Mouse (Mus musculus) liver, adult 2 months (tissue): ENCODE data around the gene Lrg1. TPM values are rescaled to one million over a fixed set of nuclear protein-coding genes. Genes with fewer than 3 reads are reported as not detected.
A peak's percentile ranks its signal among the peaks of the same experiment; 100 is the strongest.

Experiments used
- DNase-seq: peaks from one replicate; pipeline ENCODE4 v3.0.0-alpha.2; 2011; ENCODE audit warnings: low read depth, low spot score; ENCODE audit errors: extremely low read depth
- H3K27ac ChIP-seq: fragments of 200-500 bp; replicated peaks from 2 replicates; pipeline ENCODE4 v1.5.1; 2012; ENCODE audit warnings: low read depth, mild to moderate bottlenecking, control low read depth, inconsistent platforms, low read length; ENCODE audit not compliant: insufficient read depth
- H3K27me3 ChIP-seq: fragments of 200-500 bp; 2 replicates; pipeline ENCODE4 v1.6.1; 2012; ENCODE audit warnings: mild to moderate bottlenecking, moderate library complexity, low read length, inconsistent platforms; ENCODE audit not compliant: control insufficient read depth, insufficient read depth
- H3K36me3 ChIP-seq: fragments of 200-500 bp; 2 replicates; pipeline ENCODE4 v1.6.1; 2012; ENCODE audit warnings: low read length, inconsistent platforms; ENCODE audit not compliant: control insufficient read depth, insufficient read depth
- H3K4me1 ChIP-seq: fragments of 200-500 bp; 2 replicates; pipeline ENCODE4 v1.6.1; 2011; ENCODE audit warnings: low read length; ENCODE audit not compliant: control insufficient read depth, insufficient read depth
- H3K4me3 ChIP-seq: fragments of 200-500 bp; 2 replicates; pipeline ENCODE4 v1.5.1; 2011; ENCODE audit warnings: low read depth, mild to moderate bottlenecking, control low read depth, low read length, moderate library complexity; ENCODE audit not compliant: insufficient read depth
- H3K79me2 ChIP-seq: fragments of 200-500 bp; 2 replicates; pipeline ENCODE4 v1.6.1; 2012; ENCODE audit warnings: inconsistent platforms, mild to moderate bottlenecking, low read length, moderate library complexity; ENCODE audit not compliant: control insufficient read depth, insufficient read depth
- H3K9ac ChIP-seq: fragments of 200-500 bp; 2 replicates; pipeline ENCODE4 v1.6.1; 2012; ENCODE audit warnings: low read depth, mild to moderate bottlenecking, control low read depth, inconsistent platforms, low read length
- CTCF ChIP-seq: fragments of 200-500 bp; IDR thresholded peaks from 2 replicates; pipeline ENCODE4 v1.5.1; 2011; ENCODE audit warnings: low read depth, low read length, control low read depth
- POLR2A ChIP-seq: fragments of 200-500 bp; IDR thresholded peaks from 2 replicates; pipeline ENCODE4 v1.6.1; 2011; ENCODE audit warnings: low read length, control low read depth; ENCODE audit not compliant: insufficient read depth; ENCODE audit errors: extremely low read depth
- WGBS: fragments of 180-500 bp; shearing (Covaris S2); methylation state at CpG from one replicate; pipeline ENCODE4 v1.1.7; 2018; 5-methylcytosine and 5-hydroxymethylcytosine counted together
- polyA plus RNA-seq: library from polyadenylated mRNA; depleted of rRNA; stranded (reverse); fragments of >200 nt; gene quantifications from 2 replicates; pipeline ENCODE4 v1.2.3, GENCODE M21; 2012
- total RNA-seq: library from RNA; depleted of rRNA; stranded (reverse); fragments of >200 nt; gene quantifications from 2 replicates; pipeline ENCODE4 v1.2.3, GENCODE M21; 2014

The Lrg1 gene
- total and polyA plus RNA-seq, 2 experiments, result 116 to 543 TPM

GRCm38 (mm10) chr17:56125276-56125630, 3.5 kb upstream of the Lrg1 start:
- Histone ChIP-seq H3K79me2 (peaks cover 10% of the 10 kb centered on the region; the same call in 1 of the 2 replicates), H3K9ac (no peak overlapping the region), H3K27me3 (no peaks in the 10 kb centered on the region), H3K27ac (no peak overlapping the region), H3K36me3 (no peaks in the 10 kb centered on the region), H3K4me1 (peaks cover 5% of the 10 kb centered on the region), H3K4me3 (no peak overlapping the region)
- DNase-seq, result no peak
- no peak for TF ChIP-seq CTCF
- no peak for TF ChIP-seq POLR2A
- WGBS, result 97% methylated on average over 4 of the region's 4 CpGs

- no peaks in the 10 kb centered on the region for H3K27me3 ChIP-seq
- peak overlapping the region; percentile 92 for H3K27ac ChIP-seq
- H3K79me2 ChIP-seq, result peaks cover 10% of the 10 kb centered on the region; the same call in 1 of the 2 replicates
- TF ChIP-seq CTCF, result peak; percentile 88
- peak; percentile 72; the same call in 1 of the 2 replicates for TF ChIP-seq POLR2A
- no peaks in the 10 kb centered on the region for H3K36me3 ChIP-seq
- peak; percentile 91 for DNase-seq
- peaks cover 7% of the 10 kb centered on the region for H3K4me1 ChIP-seq
- WGBS, result 23% methylated on average over 59 of the region's 59 CpGs
- H3K9ac ChIP-seq, result peak overlapping the region; percentile 94
- H3K4me3 ChIP-seq, result peak overlapping the region; percentile 57
Measured at GRCm38 (mm10) chr17:56124377-56125275, 2.8 kb upstream of the Lrg1 start.

GRCm38 (mm10) chr17:56123681-56124340, 2.0 kb upstream of the Lrg1 start:
- WGBS, result 28% methylated on average over 59 of the region's 59 CpGs
- H3K27ac ChIP-seq, result peak overlapping the region; percentile 92
- H3K27me3 ChIP-seq, result no peaks in the 10 kb centered on the region
- H3K4me1 ChIP-seq, result peaks cover 13% of the 10 kb centered on the region
- peak overlapping the region; percentile 94 for H3K9ac ChIP-seq
- TF ChIP-seq CTCF, result no peak
- TF ChIP-seq POLR2A, result no peak
- peak overlapping the region; percentile 57 for H3K4me3 ChIP-seq
- DNase-seq, result no peak
- peaks cover 10% of the 10 kb centered on the region; the same call in 1 of the 2 replicates for H3K79me2 ChIP-seq
- H3K36me3 ChIP-seq, result no peaks in the 10 kb centered on the region

GRCm38 (mm10) chr17:56123161-56123560, 1.4 kb upstream of the Lrg1 start:
- Histone ChIP-seq H3K9ac (peak overlapping the region; percentile 45), H3K4me3 (peak overlapping the region; percentile 40), H3K27ac (peak overlapping the region; percentile 50), H3K4me1 (peaks cover 13% of the 10 kb centered on the region), H3K27me3 (no peaks in the 10 kb centered on the region), H3K79me2 (peaks cover 10% of the 10 kb centered on the region; the same call in 1 of the 2 replicates), H3K36me3 (no peaks in the 10 kb centered on the region)
- no peak for TF ChIP-seq POLR2A
- 81% methylated on average over 12 of the region's 12 CpGs for WGBS
- no peak for DNase-seq

- peak overlapping the region; percentile 86 for H3K4me3 ChIP-seq
- TF ChIP-seq CTCF (no peak), POLR2A (peak; percentile 35; the same call in 1 of the 2 replicates)
- H3K79me2 ChIP-seq, result peaks cover 10% of the 10 kb centered on the region; the same call in 1 of the 2 replicates
- H3K4me1 ChIP-seq, result peaks cover 21% of the 10 kb centered on the region
- peak; percentile 84 for DNase-seq
- H3K9ac ChIP-seq, result peak overlapping the region; percentile 92
- H3K27ac ChIP-seq, result peak overlapping the region; percentile 95
- WGBS, result 3% methylated on average over 66 of the region's 66 CpGs
- H3K27me3 ChIP-seq, result no peaks in the 10 kb centered on the region
- no peaks in the 10 kb centered on the region for H3K36me3 ChIP-seq
Measured at GRCm38 (mm10) chr17:56119981-56120880, 1.6 kb downstream of the Lrg1 start.
